Mouse (Mus musculus) kidney, postnatal 0 days (tissue): ENCODE data around the gene Fez2. TPM values are rescaled to one million over a fixed set of nuclear protein-coding genes. Genes with fewer than 3 reads are reported as not detected.

Experiments used
- ATAC-seq: fragments of 200-750 bp; cut with Nextera tagmentation; replicated peaks from 2 replicates; pipeline ENCODE4 v1.8.0; 2017; ENCODE audit warnings: low read depth, moderate number of reproducible peaks, moderate TSS enrichment, moderate library complexity; ENCODE audit not compliant: low FRiP score
- DNase-seq: peaks from one replicate; pipeline ENCODE4 v3.0.0-alpha.2; 2016; ENCODE audit warnings: low spot score
- H3K27ac ChIP-seq: fragments of 300-500 bp; sonication (generic); 2 replicates; pipeline ENCODE4 v1.5.1; 2014; ENCODE audit warnings: mild to moderate bottlenecking
- H3K27me3 ChIP-seq: fragments of 300-500 bp; sonication (generic); 2 replicates; pipeline ENCODE4 v1.6.1; 2014; ENCODE audit warnings: low read length, mixed read lengths; ENCODE audit not compliant: insufficient read depth
- H3K36me3 ChIP-seq: fragments of 300-500 bp; sonication (generic); 2 replicates; pipeline ENCODE4 v1.6.1; 2014; ENCODE audit warnings: low read length, mixed read lengths; ENCODE audit not compliant: insufficient read depth
- H3K4me1 ChIP-seq: fragments of 300-500 bp; sonication (generic); replicated peaks from 2 replicates; pipeline ENCODE4 v1.6.1; 2014; ENCODE audit warnings: antibody characterized with exemption, low read length, mixed read lengths; ENCODE audit not compliant: insufficient read depth
- H3K4me2 ChIP-seq: fragments of 300-500 bp; sonication (generic); 2 replicates; pipeline ENCODE4 v1.6.1; 2014; ENCODE audit warnings: mild to moderate bottlenecking, low read length, moderate library complexity, mixed read lengths
- H3K4me3 ChIP-seq: fragments of 300-500 bp; sonication (generic); replicated peaks from 2 replicates; pipeline ENCODE4 v1.5.1; 2014; ENCODE audit warnings: low read depth, low read length
- H3K9ac ChIP-seq: fragments of 300-500 bp; sonication (generic); 2 replicates; pipeline ENCODE4 v1.6.1; 2014; ENCODE audit warnings: low read depth, low read length
- H3K9me3 ChIP-seq: fragments of 300-500 bp; sonication (generic); replicated peaks from 2 replicates; pipeline ENCODE4 v1.6.1; 2016; ENCODE audit warnings: low read length, inconsistent platforms, mixed read lengths
- CTCF ChIP-seq: IDR thresholded peaks from 2 replicates; pipeline ENCODE4 v1.5.1; 2016; ENCODE audit warnings: antibody characterized with exemption, low read depth, mild to moderate bottlenecking, moderate library complexity
- WGBS: fragments of 180-500 bp; shearing (Covaris S2); extraction: QIAGEN DNeasy Blood & Tissue Kit; methylation state at CpG from one replicate; pipeline ENCODE4 v1.1.7; 2014; 5-methylcytosine and 5-hydroxymethylcytosine counted together
- polyA plus RNA-seq: library from polyadenylated mRNA; unstranded; fragments of >200 nt; fragmentation: Nextera tagmentation; extraction: Ambion mirVana; gene quantifications from 2 replicates; pipeline ENCODE4 v1.2.1, GENCODE M21; 2015

Gene Fez2
- polyA plus RNA-seq, 1 experiment from 2014 or later: 46.5 TPM

GRCm38 (mm10) chr17:78322369-78323335 is 95.3 kb downstream of the Fez2 start:
- WGBS: 37% methylated on average over 18 of the region's 18 CpGs
- ATAC-seq (no peak), DNase-seq (peak; percentile 81)
- Histone ChIP-seq H3K9ac (no peak overlapping the region), H3K4me1 (peaks cover 12% of the 10 kb centered on the region), H3K9me3 (no peaks in the 10 kb centered on the region), H3K4me2 (no peak overlapping the region), H3K36me3 (no peaks in the 10 kb centered on the region), H3K4me3 (no peak overlapping the region), H3K27me3 (no peaks in the 10 kb centered on the region), H3K27ac (peak overlapping the region; percentile 55)
- TF ChIP-seq CTCF: no peak

- 84% methylated on average over 11 of the region's 11 CpGs for WGBS
- no peak overlapping the region for H3K9ac ChIP-seq
- no peaks in the 10 kb centered on the region for H3K9me3 ChIP-seq
- H3K27ac ChIP-seq: no peak overlapping the region
- no peaks in the 10 kb centered on the region for H3K36me3 ChIP-seq
- H3K27me3 ChIP-seq: no peaks in the 10 kb centered on the region
- no peak overlapping the region for H3K4me3 ChIP-seq
- DNase-seq (no peak), ATAC-seq (no peak)
- TF ChIP-seq CTCF: no peak
- no peak overlapping the region for H3K4me2 ChIP-seq
- peaks cover 11% of the 10 kb centered on the region for H3K4me1 ChIP-seq
Measured at GRCm38 (mm10) chr17:78321216-78321835, 96.6 kb downstream of the Fez2 start.

Other genes with a start within 250 kb of the Fez2 start
- 8.4 TPM in 2 replicates for gene Crim1, start 217.9 kb downstream of the Fez2 start, polyA plus RNA-seq
- gene Vit, start 89.9 kb upstream of the Fez2 start, polyA plus RNA-seq: 0.76 and 0.87 TPM in 2 replicates